Mouse (Mus musculus): Measurements from ENCODE around the gene Ogfod3. TPM values are rescaled to one million over a fixed set of nuclear protein-coding genes. Genes with fewer than 3 reads are reported as not detected.

Gene Ogfod3
- total and polyA plus RNA-seq, 3 experiments, result 12.3 to 12.7 TPM; not detected in 1

DNA sequence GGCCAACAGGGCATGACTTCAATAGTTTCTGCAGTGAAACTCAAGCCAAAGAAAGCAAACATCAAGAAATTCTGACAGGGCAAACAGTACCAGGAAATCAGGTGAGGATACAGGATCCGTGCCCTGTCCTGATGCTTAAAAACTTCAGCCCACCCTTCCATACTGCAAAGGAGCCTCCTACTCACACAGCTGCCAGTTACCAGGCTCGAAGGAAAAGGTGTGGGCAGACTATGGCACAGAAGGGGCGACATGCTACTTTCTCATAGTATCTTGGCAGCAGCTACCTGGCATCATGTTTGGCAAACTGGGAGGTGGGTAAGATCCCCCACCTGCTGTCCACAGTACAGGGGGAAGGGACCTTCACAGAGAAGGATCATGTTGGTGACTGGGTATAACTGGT, 11.1 kb downstream of the Ogfod3 start:
- no peaks in the 10 kb centered on the region for H3K4me1 ChIP-seq (ENCODE audit: control insufficient read depth in 1 of 2, insufficient read depth in 2 of 2, low read length in 2 of 2)
- no peak overlapping the region for H3K27ac ChIP-seq (ENCODE audit: control insufficient read depth, low read depth, low read length)
- no peaks in the 10 kb centered on the region for H3K27me3 ChIP-seq (ENCODE audit: control insufficient read depth in 1 of 2, insufficient read depth in 2 of 2, low read length in 2 of 2)
- no peaks in the 10 kb centered on the region for H3K36me3 ChIP-seq (ENCODE audit: control insufficient read depth in 1 of 2, insufficient read depth in 2 of 2, low read length in 2 of 2)
- no peak for DNase-seq (ENCODE audit: low read depth, low spot score)
- H3K9me3 ChIP-seq (replicated peaks; ENCODE audit: insufficient read depth, low read length), result no peaks in the 10 kb centered on the region
- TF ChIP-seq MAX (IDR thresholded peaks at IDR 0.05; ENCODE audit: low read length), result no peak
- TF ChIP-seq ETS1 (IDR thresholded peaks at IDR 0.05; ENCODE audit: low read depth, low read length), result no peak
- no peak for TF ChIP-seq RAD21 (IDR thresholded peaks at IDR 0.05; ENCODE audit: low read depth, low read length)
- TF ChIP-seq RCOR1 (IDR thresholded peaks at IDR 0.05; ENCODE audit: low read depth, low read length), result no peak
- TF ChIP-seq EP300 (IDR thresholded peaks at IDR 0.05; ENCODE audit: low read depth in 1 of 2, low read length in 2 of 2), result no peak
- no peak for TF ChIP-seq POLR2AphosphoS5 (IDR thresholded peaks at IDR 0.05; ENCODE audit: borderline replicate concordance, low read depth, low read length)
- TF ChIP-seq POLR2AphosphoS2 (IDR thresholded peaks at IDR 0.05; ENCODE audit: low read length), result no peak
- TF ChIP-seq NELFE (IDR thresholded peaks at IDR 0.05; ENCODE audit: low read depth, low read length), result no peak
- TF ChIP-seq USF2 (IDR thresholded peaks at IDR 0.05; ENCODE audit: borderline replicate concordance in 1 of 2, insufficient read depth in 1 of 2, low read depth in 1 of 2, low read length in 2 of 2), result no peak
- no peak overlapping the region for H3K4me3 ChIP-seq (ENCODE audit: control insufficient read depth in 1 of 2, insufficient read depth in 1 of 2, low read depth in 2 of 2, low read length in 2 of 2)
- H3K9ac ChIP-seq (ENCODE audit: control insufficient read depth, low read depth, low read length, poor library complexity, severe bottlenecking), result no peak overlapping the region
- no peaks in the 10 kb centered on the region for H3K79me2 ChIP-seq (ENCODE audit: control insufficient read depth, insufficient read depth, low read length, poor library complexity)

- Histone ChIP-seq H3K27ac (ENCODE audit: control insufficient read depth, low read depth, low read length) (no peak overlapping the region), H3K9me3 (replicated peaks; ENCODE audit: insufficient read depth, low read length) (no peaks in the 10 kb centered on the region), H3K36me3 (ENCODE audit: control insufficient read depth in 1 of 2, insufficient read depth in 2 of 2, low read length in 2 of 2) (no peaks in the 10 kb centered on the region), H3K4me3 (ENCODE audit: control insufficient read depth in 1 of 2, insufficient read depth in 1 of 2, low read depth in 2 of 2, low read length in 2 of 2) (no peak overlapping the region), H3K9ac (ENCODE audit: control insufficient read depth, low read depth, low read length, poor library complexity, severe bottlenecking) (no peak overlapping the region), H3K27me3 (ENCODE audit: control insufficient read depth in 1 of 2, insufficient read depth in 2 of 2, low read length in 2 of 2) (no peaks in the 10 kb centered on the region), H3K4me1 (ENCODE audit: control insufficient read depth in 1 of 2, insufficient read depth in 2 of 2, low read length in 2 of 2) (no peaks in the 10 kb centered on the region), H3K79me2 (ENCODE audit: control insufficient read depth, insufficient read depth, low read length, poor library complexity) (no peaks in the 10 kb centered on the region)
- DNase-seq (ENCODE audit: low read depth, low spot score), result peak; percentile 17
- no peak for TF ChIP-seq USF2 (IDR thresholded peaks at IDR 0.05; ENCODE audit: borderline replicate concordance in 1 of 2, insufficient read depth in 1 of 2, low read depth in 1 of 2, low read length in 2 of 2)
- no peak for TF ChIP-seq ZKSCAN1 (IDR thresholded peaks at IDR 0.05; ENCODE audit: low read depth, low read length)
- no peak for TF ChIP-seq POLR2AphosphoS2 (IDR thresholded peaks at IDR 0.05; ENCODE audit: low read length)
- TF ChIP-seq MYC (IDR thresholded peaks at IDR 0.05; ENCODE audit: low read depth, low read length), result no peak
- no peak for TF ChIP-seq NELFE (IDR thresholded peaks at IDR 0.05; ENCODE audit: low read depth, low read length)
- no peak for TF ChIP-seq SMC3 (IDR thresholded peaks at IDR 0.05; ENCODE audit: low read depth, low read length)
Observed at GRCm38 (mm10) chr11:121192742-121193141, 11.8 kb downstream of the Ogfod3 start.

GRCm38 (mm10) chr11:121189681-121190080, 14.8 kb downstream of the Ogfod3 start:
- DNase-seq (ENCODE audit: low read depth, low spot score), result no peak

More at GRCm38 (mm10) chr11:121189681-121190080, 14.8 kb downstream of the Ogfod3 start:
- no peaks in the 10 kb centered on the region for H3K79me2 ChIP-seq (ENCODE audit: control insufficient read depth, insufficient read depth, low read length, poor library complexity)
- no peak overlapping the region for H3K4me3 ChIP-seq (ENCODE audit: control insufficient read depth in 1 of 2, insufficient read depth in 1 of 2, low read depth in 2 of 2, low read length in 2 of 2)
- no peaks in the 10 kb centered on the region for H3K27me3 ChIP-seq (ENCODE audit: control insufficient read depth in 1 of 2, insufficient read depth in 2 of 2, low read length in 2 of 2)
- H3K27ac ChIP-seq (ENCODE audit: control insufficient read depth, low read depth, low read length), result no peak overlapping the region
- TF ChIP-seq ZNF384 (IDR thresholded peaks at IDR 0.05; ENCODE audit: low read depth, low read length) (no peak), CHD1 (IDR thresholded peaks at IDR 0.05; ENCODE audit: low read depth, low read length) (no peak), JUND (IDR thresholded peaks at IDR 0.05; ENCODE audit: low read depth, low read length) (no peak), UBTF (IDR thresholded peaks at IDR 0.05; ENCODE audit: borderline replicate concordance, insufficient read depth, low read depth, low read length) (no peak), POLR2AphosphoS2 (IDR thresholded peaks at IDR 0.05; ENCODE audit: low read length) (no peak), TCF12 (IDR thresholded peaks at IDR 0.05; ENCODE audit: low read depth, low read length) (no peak)
- no peaks in the 10 kb centered on the region for H3K36me3 ChIP-seq (ENCODE audit: control insufficient read depth in 1 of 2, insufficient read depth in 2 of 2, low read length in 2 of 2)
- H3K4me1 ChIP-seq (ENCODE audit: control insufficient read depth in 1 of 2, insufficient read depth in 2 of 2, low read length in 2 of 2), result no peaks in the 10 kb centered on the region
- no peaks in the 10 kb centered on the region for H3K9me3 ChIP-seq (replicated peaks; ENCODE audit: insufficient read depth, low read length)
- H3K9ac ChIP-seq (ENCODE audit: control insufficient read depth, low read depth, low read length, poor library complexity, severe bottlenecking), result no peak overlapping the region
